Mouse (Mus musculus): ENCODE measurements around the gene Csrnp1. TPM values are rescaled to one million over a fixed set of nuclear protein-coding genes. Genes with fewer than 3 reads are reported as not detected.
A peak's percentile ranks its signal among the peaks of the same experiment; 100 is the strongest.

Csrnp1 gene
- total and polyA plus RNA-seq, 2 experiments from 2014 or later = 2.7 to 10.9 TPM

GRCm38 (mm10) chr9:119943326-119943725 lies 41.1 kb downstream of the Csrnp1 start:
- Histone ChIP-seq H3K4me1 (ENCODE audit: insufficient read depth) (no peaks in the 10 kb centered on the region), H3K27ac (ENCODE audit: low read depth, low read length) (no peak overlapping the region), H3K9me3 (ENCODE audit: low read length) (no peaks in the 10 kb centered on the region), H3K4me3 (ENCODE audit: low read depth, low read length) (no peak overlapping the region), H3K9ac (no peak overlapping the region), H3K27me3 (ENCODE audit: insufficient read depth, low read length) (no peaks in the 10 kb centered on the region), H3K36me3 (ENCODE audit: insufficient read depth) (no peaks in the 10 kb centered on the region), H3K4me2 (ENCODE audit: low read depth) (no peak overlapping the region)
- 60% methylated on average over 1 of the region's 1 CpGs for WGBS
- ATAC-seq = no peak
- TF ChIP-seq CTCF (IDR thresholded peaks at IDR 0.05; ENCODE audit: low read depth) = no peak
- DNase-seq = no peak

DNA sequence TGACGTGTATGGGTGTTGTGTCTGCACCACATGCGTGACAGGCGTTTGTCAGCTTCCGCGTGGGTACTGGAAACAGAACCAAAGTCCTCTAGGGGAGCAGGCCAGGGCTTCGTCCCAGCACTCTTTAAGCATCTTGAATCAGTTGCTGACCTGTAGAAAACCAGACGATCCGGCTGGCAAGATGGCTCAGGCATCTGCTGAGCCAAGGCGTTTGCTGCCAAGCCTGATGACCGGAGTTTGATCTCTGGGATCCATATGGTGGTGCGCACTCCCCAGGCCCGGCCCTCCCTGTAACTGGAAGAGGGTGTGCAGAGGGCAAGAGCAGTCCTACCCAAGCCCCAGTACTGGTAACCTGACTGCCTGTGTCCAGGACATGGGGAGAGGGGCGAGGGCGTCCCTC lies 42.6 kb downstream of the Csrnp1 start:
- no peaks in the 10 kb centered on the region for H3K36me3 ChIP-seq (ENCODE audit: insufficient read depth)
- H3K9ac ChIP-seq = no peak overlapping the region
- no peak overlapping the region for H3K27ac ChIP-seq (ENCODE audit: low read depth, low read length)
- 83% methylated on average over 14 of the region's 14 CpGs for WGBS
- ATAC-seq (no peak), DNase-seq (no peak)
- H3K4me3 ChIP-seq (ENCODE audit: low read depth, low read length) = no peak overlapping the region
- no peaks in the 10 kb centered on the region for H3K9me3 ChIP-seq (ENCODE audit: low read length)
- no peak for TF ChIP-seq CTCF (IDR thresholded peaks at IDR 0.05; ENCODE audit: low read depth)
- no peaks in the 10 kb centered on the region for H3K27me3 ChIP-seq (ENCODE audit: insufficient read depth, low read length)
- H3K4me1 ChIP-seq (ENCODE audit: insufficient read depth) = no peaks in the 10 kb centered on the region
- no peak overlapping the region for H3K4me2 ChIP-seq (ENCODE audit: low read depth)

GRCm38 (mm10) chr9:119941407-119941806 lies 43.1 kb downstream of the Csrnp1 start:
- H3K36me3 ChIP-seq (ENCODE audit: insufficient read depth) = no peaks in the 10 kb centered on the region
- ATAC-seq = no peak

GRCm38 (mm10) chr9:119939646-119940045 lies 44.8 kb downstream of the Csrnp1 start:
- H3K9ac ChIP-seq = no peak overlapping the region
- H3K36me3 ChIP-seq (ENCODE audit: insufficient read depth) = no peaks in the 10 kb centered on the region
- no peak overlapping the region for H3K4me3 ChIP-seq (ENCODE audit: low read depth, low read length)
- WGBS = 72% methylated on average over 10 of the region's 10 CpGs
- DNase-seq (no peak), ATAC-seq (no peak)
- peaks cover 7% of the 10 kb centered on the region for H3K4me1 ChIP-seq (ENCODE audit: insufficient read depth)
- H3K27me3 ChIP-seq (ENCODE audit: insufficient read depth, low read length) = no peaks in the 10 kb centered on the region
- H3K27ac ChIP-seq (ENCODE audit: low read depth, low read length) = no peak overlapping the region
- no peak overlapping the region for H3K4me2 ChIP-seq (ENCODE audit: low read depth)
- H3K9me3 ChIP-seq (ENCODE audit: low read length) = no peaks in the 10 kb centered on the region
- no peak for TF ChIP-seq CTCF (IDR thresholded peaks at IDR 0.05; ENCODE audit: low read depth)

More at GRCm38 (mm10) chr9:119941407-119941806, 43.1 kb downstream of the Csrnp1 start:
- H3K9ac ChIP-seq = no peak overlapping the region
- H3K4me3 ChIP-seq (ENCODE audit: low read depth, low read length) = no peak overlapping the region
- 76% methylated on average over 5 of the region's 5 CpGs for WGBS
- H3K27me3 ChIP-seq (ENCODE audit: insufficient read depth, low read length) = no peaks in the 10 kb centered on the region
- TF ChIP-seq CTCF (IDR thresholded peaks at IDR 0.05; ENCODE audit: low read depth) = no peak
- H3K4me2 ChIP-seq (ENCODE audit: low read depth) = no peak overlapping the region
- no peak overlapping the region for H3K27ac ChIP-seq (ENCODE audit: low read depth, low read length)
- H3K9me3 ChIP-seq (ENCODE audit: low read length) = no peaks in the 10 kb centered on the region
- DNase-seq = no peak
- peaks cover 3% of the 10 kb centered on the region for H3K4me1 ChIP-seq (ENCODE audit: insufficient read depth)

- H3K9me3 ChIP-seq (ENCODE audit: low read length) = no peaks in the 10 kb centered on the region
- whole genome bisulfite sequencing = 87% methylated on average over 4 of the region's 4 CpGs
- no peak for ATAC-seq
Measured at GRCm38 (mm10) chr9:119938496-119938895, 46.0 kb downstream of the Csrnp1 start.

DNA sequence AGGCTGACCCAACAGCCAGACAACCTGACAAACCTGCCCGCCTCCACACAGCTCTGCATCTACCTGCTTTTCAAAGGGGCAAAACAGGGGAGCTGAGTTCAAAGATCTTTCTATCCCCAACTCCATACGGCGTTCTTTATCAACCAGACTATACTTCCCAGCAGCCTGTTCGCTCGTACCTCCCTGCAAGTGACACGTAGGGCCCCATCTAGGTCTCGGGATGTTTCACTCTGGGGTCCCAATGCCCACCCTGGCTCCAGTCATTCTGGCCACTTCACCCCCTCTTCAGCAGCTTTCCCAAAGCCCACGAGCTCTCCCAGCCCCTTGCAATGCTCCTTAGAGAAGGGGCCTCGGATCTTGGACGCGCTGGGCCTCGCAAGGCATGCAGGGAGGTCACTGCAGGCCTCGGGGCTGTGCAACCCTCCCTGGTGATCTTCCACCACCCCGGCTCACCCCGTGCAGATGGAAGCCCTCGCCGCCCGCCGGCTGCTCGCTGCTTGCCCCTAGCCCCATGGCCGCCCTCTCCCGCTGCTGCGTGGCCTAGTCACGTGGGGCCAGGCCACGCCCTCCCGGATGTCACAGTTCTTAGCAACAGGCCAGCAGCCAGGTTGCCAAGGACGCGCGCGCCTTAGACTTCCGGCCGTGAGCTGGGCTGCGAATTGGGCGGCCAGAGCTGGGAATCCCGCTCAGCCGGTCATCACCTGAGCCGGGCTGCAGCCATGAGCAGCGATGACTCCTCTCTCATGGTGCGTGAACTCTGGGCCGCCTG lies 47.3 kb downstream of the Csrnp1 start, which contains the start of the genes Gorasp1 and Ttc21a:
Gorasp1 (minus strand) TSS at position 561 of the 769 bp plus-strand sequence.
Ttc21a (plus strand) TSS at position 602 of the 769 bp plus-strand sequence.
- peak within 1 kb of the TSS; percentile 86 for H3K4me2 ChIP-seq (ENCODE audit: low read depth)

More at GRCm38 (mm10) chr9:119938496-119938895, 46.0 kb downstream of the Csrnp1 start:
- H3K27ac ChIP-seq (ENCODE audit: low read depth, low read length) = no peak overlapping the region
- no peaks in the 10 kb centered on the region for H3K36me3 ChIP-seq (ENCODE audit: insufficient read depth)
- no peak overlapping the region for H3K4me2 ChIP-seq (ENCODE audit: low read depth)
- H3K9ac ChIP-seq = no peak overlapping the region
- H3K4me1 ChIP-seq (ENCODE audit: insufficient read depth) = peaks cover 7% of the 10 kb centered on the region
- no peak for DNase-seq
- no peak for TF ChIP-seq CTCF (IDR thresholded peaks at IDR 0.05; ENCODE audit: low read depth)
- H3K4me3 ChIP-seq (ENCODE audit: low read depth, low read length) = no peak overlapping the region
- H3K27me3 ChIP-seq (ENCODE audit: insufficient read depth, low read length) = no peaks in the 10 kb centered on the region

DNA sequence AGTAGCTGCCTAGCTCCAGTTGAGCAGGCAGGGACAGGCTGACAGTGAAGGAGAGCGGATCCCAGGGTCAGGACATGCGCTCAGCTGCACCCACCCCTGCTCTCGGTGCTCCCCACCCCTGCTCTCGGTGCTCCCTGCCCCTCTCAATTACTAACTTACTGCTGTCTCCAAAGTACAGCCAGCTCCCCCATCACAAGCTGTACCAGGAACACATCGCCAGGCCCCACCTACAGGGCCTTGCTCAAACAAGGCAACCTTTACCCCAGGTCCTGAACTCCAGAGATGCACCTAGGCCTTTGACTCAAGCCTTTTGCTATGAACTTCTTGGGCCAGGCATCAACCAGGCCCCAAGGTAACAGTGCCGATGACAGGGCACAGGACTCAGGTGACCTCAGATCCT lies 50.8 kb downstream of the Csrnp1 start:
- WGBS = 95% methylated on average over 6 of the region's 6 CpGs
- no peaks in the 10 kb centered on the region for H3K9me3 ChIP-seq (ENCODE audit: low read length)
- no peak overlapping the region for H3K27ac ChIP-seq (ENCODE audit: low read depth, low read length)
- no peak overlapping the region for H3K9ac ChIP-seq
- peaks cover 7% of the 10 kb centered on the region for H3K4me1 ChIP-seq (ENCODE audit: insufficient read depth)
- H3K4me3 ChIP-seq (ENCODE audit: low read depth, low read length) = no peak overlapping the region
- no peak for TF ChIP-seq CTCF (IDR thresholded peaks at IDR 0.05; ENCODE audit: low read depth)
- ATAC-seq (no peak), DNase-seq (no peak)
- no peak overlapping the region for H3K4me2 ChIP-seq (ENCODE audit: low read depth)
- H3K36me3 ChIP-seq (ENCODE audit: insufficient read depth) = peaks cover 25% of the 10 kb centered on the region
- no peaks in the 10 kb centered on the region for H3K27me3 ChIP-seq (ENCODE audit: insufficient read depth, low read length)

More for the DNA sequence above, 47.3 kb downstream of the Csrnp1 start, which contains the start of the genes Gorasp1 and Ttc21a:
- no peak for TF ChIP-seq CTCF (IDR thresholded peaks at IDR 0.05; ENCODE audit: low read depth)
- Histone ChIP-seq H3K27ac (ENCODE audit: low read depth, low read length) (peak within 1 kb of the TSS; percentile 73), H3K36me3 (ENCODE audit: insufficient read depth) (peaks cover 4% of the 10 kb centered on the region), H3K9me3 (ENCODE audit: low read length) (no peaks in the 10 kb centered on the region), H3K27me3 (ENCODE audit: insufficient read depth, low read length) (no peaks in the 10 kb centered on the region), H3K4me3 (ENCODE audit: low read depth, low read length) (peak within 1 kb of the TSS; percentile 82), H3K4me1 (ENCODE audit: insufficient read depth) (peaks cover 7% of the 10 kb centered on the region), H3K9ac (peak within 1 kb of the TSS; percentile 92)
- WGBS = 1% methylated on average over 40 of the region's 40 CpGs
- ATAC-seq (peak; percentile 98), DNase-seq (peak; percentile 95)

Data from forebrain, postnatal 0 days (tissue).